Mouse (Mus musculus) large intestine, adult 2 months (tissue): Measurements from ENCODE around the gene Apbb1ip. TPM values are rescaled to one million over a fixed set of nuclear protein-coding genes. Genes with fewer than 3 reads are reported as not detected.

ENCODE experiments used
- DNase-seq: peaks from one replicate; pipeline ENCODE4 v3.0.0-alpha.2; 2012; ENCODE audit warnings: low read depth, low spot score
- WGBS: fragments of 180-500 bp; shearing (Covaris S2); methylation state at CpG from one replicate; pipeline ENCODE4 v1.1.7; 2018; 5-methylcytosine and 5-hydroxymethylcytosine counted together
- polyA plus RNA-seq: library from polyadenylated mRNA; depleted of rRNA; stranded (reverse); fragments of >200 nt; gene quantifications from 2 replicates; pipeline ENCODE4 v1.2.3, GENCODE M21; 2012; rRNA removed

The Apbb1ip gene
- 2.1 and 3.1 TPM in 2 replicates for polyA plus RNA-seq

- DNase-seq: no peak
- WGBS: 39% methylated on average over 9 of the region's 9 CpGs
Measured at GRCm38 (mm10) chr2:22773549-22774180, at the start of gene Apbb1ip. Gene Apbb1ip, plus strand, starts transcription at chr2:22774094.

- WGBS: 91% methylated on average over 1 of the region's 1 CpGs
- no peak for DNase-seq
Measured at GRCm38 (mm10) chr2:22727113-22727512, 46.8 kb upstream of the Apbb1ip start.

- DNase-seq: no peak
- WGBS: 75% methylated on average over 2 of the region's 2 CpGs
Measured at GRCm38 (mm10) chr2:22736134-22736533, 37.8 kb upstream of the Apbb1ip start.

GRCm38 (mm10) chr2:22739369-22739768 is 34.5 kb upstream of the Apbb1ip start:
- WGBS: 53% methylated on average over 1 of the region's 1 CpGs
- DNase-seq: no peak

- DNase-seq: no peak
- WGBS: 61% methylated on average over 1 of the region's 1 CpGs
Measured at GRCm38 (mm10) chr2:22740441-22740840, 33.5 kb upstream of the Apbb1ip start.

- WGBS: 65% methylated on average over 3 of the region's 3 CpGs
- no peak for DNase-seq
Measured at GRCm38 (mm10) chr2:22741222-22741621, 32.7 kb upstream of the Apbb1ip start.

GRCm38 (mm10) chr2:22744121-22744761 is 29.7 kb upstream of the Apbb1ip start:
- DNase-seq: no peak
- WGBS: 2% methylated on average over 29 of the region's 38 CpGs

GRCm38 (mm10) chr2:22744876-22745275 is 29.0 kb upstream of the Apbb1ip start:
- 23% methylated on average over 19 of the region's 19 CpGs for WGBS
- DNase-seq: no peak

GRCm38 (mm10) chr2:22746785-22747184 is 27.1 kb upstream of the Apbb1ip start:
- DNase-seq: no peak

GRCm38 (mm10) chr2:22747941-22748340 is 26.0 kb upstream of the Apbb1ip start:
- DNase-seq: no peak

GRCm38 (mm10) chr2:22749761-22750160 is 24.1 kb upstream of the Apbb1ip start:
- WGBS: 81% methylated on average over 3 of the region's 3 CpGs
- no peak for DNase-seq

GRCm38 (mm10) chr2:22752492-22752891 is 21.4 kb upstream of the Apbb1ip start:
- WGBS: 70% methylated on average over 4 of the region's 4 CpGs
- DNase-seq: no peak

- DNase-seq: peak; percentile 57
- WGBS: 20% methylated on average over 2 of the region's 2 CpGs
Measured at GRCm38 (mm10) chr2:22753461-22754075, 20.3 kb upstream of the Apbb1ip start.

GRCm38 (mm10) chr2:22754222-22754824 is 19.6 kb upstream of the Apbb1ip start:
- 35% methylated on average over 4 of the region's 4 CpGs for WGBS
- no peak for DNase-seq

- WGBS: 78% methylated on average over 6 of the region's 6 CpGs
- DNase-seq: no peak
Measured at GRCm38 (mm10) chr2:22755561-22755960, 18.3 kb upstream of the Apbb1ip start.

- peak; percentile 61 for DNase-seq
- WGBS: 44% methylated on average over 6 of the region's 6 CpGs
Measured at GRCm38 (mm10) chr2:22758310-22758972, 15.5 kb upstream of the Apbb1ip start.

- DNase-seq: no peak
- 11% methylated on average over 2 of the region's 2 CpGs for WGBS
Measured at GRCm38 (mm10) chr2:22760452-22760851, 13.4 kb upstream of the Apbb1ip start.

- 65% methylated on average over 7 of the region's 7 CpGs for WGBS
- no peak for DNase-seq
Measured at GRCm38 (mm10) chr2:22761103-22761521, 12.8 kb upstream of the Apbb1ip start.

GRCm38 (mm10) chr2:22764774-22765387 is 9.0 kb upstream of the Apbb1ip start:
- 77% methylated on average over 5 of the region's 5 CpGs for WGBS
- no peak for DNase-seq

- DNase-seq: no peak
Measured at GRCm38 (mm10) chr2:22771311-22771710, 2.6 kb upstream of the Apbb1ip start.
